Mouse (Mus musculus) intestine, embryonic 16.5 days (tissue): ENCODE measurements at regions not wholly inside any gene's neighbourhood (a gene's known extent, or its start where the extent isn't known, plus 50 kb on each side); places are given as distances from the start of the nearest gene placed in this dataset.

Source experiments
- ATAC-seq: fragments of 200-750 bp; cut with Nextera tagmentation; 2 replicates; pipeline ENCODE4 v1.8.0; 2017; ENCODE audit warnings: moderate TSS enrichment, moderate library complexity
- H3K27ac ChIP-seq: fragments of 300-500 bp; sonication (generic); 2 replicates; pipeline ENCODE4 v1.5.1; 2014; ENCODE audit warnings: mild to moderate bottlenecking, low read length
- H3K27me3 ChIP-seq: fragments of 300-500 bp; sonication (generic); replicated peaks from 2 replicates; pipeline ENCODE4 v1.6.1; 2014; ENCODE audit warnings: low read length, control low read depth, mixed read lengths; ENCODE audit not compliant: control insufficient read depth, insufficient read depth
- H3K36me3 ChIP-seq: fragments of 300-500 bp; sonication (generic); 2 replicates; pipeline ENCODE4 v1.6.1; 2014; ENCODE audit warnings: low read length, control low read depth; ENCODE audit not compliant: control insufficient read depth, insufficient read depth
- H3K4me1 ChIP-seq: fragments of 300-500 bp; sonication (generic); 2 replicates; pipeline ENCODE4 v1.6.1; 2014; ENCODE audit warnings: low read length, control low read depth, mixed read lengths; ENCODE audit not compliant: control insufficient read depth, insufficient read depth
- H3K4me2 ChIP-seq: fragments of 300-500 bp; sonication (generic); 2 replicates; pipeline ENCODE4 v1.6.1; 2014; ENCODE audit warnings: low read depth, low read length, control low read depth
- H3K4me3 ChIP-seq: fragments of 300-500 bp; sonication (generic); 2 replicates; pipeline ENCODE4 v1.5.1; 2014; ENCODE audit warnings: mild to moderate bottlenecking, low read length
- H3K9ac ChIP-seq: fragments of 300-500 bp; sonication (generic); 2 replicates; pipeline ENCODE4 v1.6.1; 2014; ENCODE audit warnings: low read depth, low read length
- H3K9me3 ChIP-seq: fragments of 300-500 bp; sonication (generic); 2 replicates; pipeline ENCODE4 v1.6.1; 2016; ENCODE audit warnings: low read length, control low read depth; ENCODE audit not compliant: control insufficient read depth
- WGBS: fragments of 180-500 bp; shearing (Covaris S2); extraction: QIAGEN DNeasy Blood & Tissue Kit; methylation state at CpG from one replicate; pipeline ENCODE4 v1.1.7; 2014; 5-methylcytosine and 5-hydroxymethylcytosine counted together

GRCm38 (mm10) chr15:31673038-31673437, 71.4 kb downstream of the Fam173b start:
- Histone ChIP-seq H3K27me3 (no peaks in the 10 kb centered on the region), H3K4me2 (no peak overlapping the region), H3K4me1 (no peaks in the 10 kb centered on the region), H3K36me3 (no peaks in the 10 kb centered on the region), H3K27ac (no peak overlapping the region), H3K9ac (no peak overlapping the region), H3K9me3 (no peaks in the 10 kb centered on the region), H3K4me3 (no peak overlapping the region)
- no peak; the same call in 1 of the 2 replicates for ATAC-seq
- 48% methylated on average over 5 of the region's 5 CpGs for WGBS

GRCm38 (mm10) chr15:31676771-31677191, 75.1 kb downstream of the Fam173b start:
- WGBS: 31% methylated on average over 7 of the region's 7 CpGs
- Histone ChIP-seq H3K9ac (no peak overlapping the region), H3K4me3 (no peak overlapping the region), H3K4me2 (no peak overlapping the region), H3K27ac (no peak overlapping the region), H3K36me3 (no peaks in the 10 kb centered on the region), H3K27me3 (no peaks in the 10 kb centered on the region), H3K9me3 (no peaks in the 10 kb centered on the region), H3K4me1 (no peaks in the 10 kb centered on the region)
- ATAC-seq: no peak

DNA sequence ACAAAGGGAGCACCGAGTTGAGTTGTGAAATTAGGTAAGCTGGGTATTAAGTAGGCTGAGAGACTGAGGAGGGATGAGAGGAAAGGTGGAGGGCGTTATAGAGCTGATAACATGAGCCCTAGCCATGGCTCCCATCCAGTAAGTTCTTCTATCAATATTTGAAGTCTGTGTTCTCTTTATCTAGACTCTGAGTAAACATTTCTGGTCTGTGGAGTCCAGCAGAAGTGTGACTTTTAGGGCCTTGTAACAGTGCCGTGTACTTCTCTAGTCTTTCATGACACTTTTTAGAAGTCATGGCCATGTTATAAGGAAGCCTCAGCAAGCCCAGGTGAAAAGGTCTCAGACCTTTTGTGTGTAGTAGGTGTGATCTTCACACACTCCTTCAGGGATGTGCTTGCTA, 91.5 kb downstream of the Fam173b start:
- 41% methylated on average over 3 of the region's 3 CpGs for WGBS
- ATAC-seq: no peak
- Histone ChIP-seq H3K9me3 (no peaks in the 10 kb centered on the region; the same call in 1 of the 2 replicates), H3K9ac (no peak overlapping the region), H3K4me3 (no peak overlapping the region), H3K27ac (no peak overlapping the region), H3K4me2 (no peak overlapping the region), H3K4me1 (no peaks in the 10 kb centered on the region), H3K36me3 (no peaks in the 10 kb centered on the region), H3K27me3 (no peaks in the 10 kb centered on the region)

- Histone ChIP-seq H3K9ac (no peak overlapping the region), H3K9me3 (no peaks in the 10 kb centered on the region), H3K36me3 (no peaks in the 10 kb centered on the region), H3K4me2 (no peak overlapping the region), H3K4me1 (no peaks in the 10 kb centered on the region), H3K27ac (no peak overlapping the region), H3K27me3 (no peaks in the 10 kb centered on the region), H3K4me3 (no peak overlapping the region)
- 77% methylated on average over 8 of the region's 8 CpGs for WGBS
- no peak for ATAC-seq
Observed at GRCm38 (mm10) chr15:31694877-31695671, 93.4 kb downstream of the Fam173b start.

DNA sequence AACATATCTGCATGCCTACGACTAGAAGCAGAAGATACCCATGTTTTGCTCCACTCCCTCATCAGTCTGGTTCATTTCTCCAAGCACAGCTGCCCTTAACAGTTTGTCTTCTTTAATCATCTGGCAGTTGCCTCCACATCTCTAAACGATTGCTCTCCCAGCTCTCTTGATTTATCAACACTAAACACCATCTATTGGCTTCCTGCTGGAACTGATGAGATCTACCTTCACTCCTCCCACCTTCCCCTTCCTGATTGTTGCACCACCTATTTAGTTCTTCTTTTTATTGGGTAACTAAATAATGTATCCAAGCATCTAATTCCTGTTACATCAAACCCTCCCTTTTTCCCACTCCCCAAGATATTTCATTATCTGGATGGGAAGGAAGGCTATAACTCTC, 101.7 kb downstream of the Fam173b start:
- Histone ChIP-seq H3K36me3 (no peaks in the 10 kb centered on the region), H3K27me3 (no peaks in the 10 kb centered on the region), H3K4me2 (no peak overlapping the region), H3K4me3 (no peak overlapping the region), H3K27ac (no peak overlapping the region), H3K4me1 (no peaks in the 10 kb centered on the region), H3K9ac (no peak overlapping the region), H3K9me3 (no peaks in the 10 kb centered on the region)
- no peak for ATAC-seq
- 78% methylated on average over 2 of the region's 2 CpGs for WGBS

DNA sequence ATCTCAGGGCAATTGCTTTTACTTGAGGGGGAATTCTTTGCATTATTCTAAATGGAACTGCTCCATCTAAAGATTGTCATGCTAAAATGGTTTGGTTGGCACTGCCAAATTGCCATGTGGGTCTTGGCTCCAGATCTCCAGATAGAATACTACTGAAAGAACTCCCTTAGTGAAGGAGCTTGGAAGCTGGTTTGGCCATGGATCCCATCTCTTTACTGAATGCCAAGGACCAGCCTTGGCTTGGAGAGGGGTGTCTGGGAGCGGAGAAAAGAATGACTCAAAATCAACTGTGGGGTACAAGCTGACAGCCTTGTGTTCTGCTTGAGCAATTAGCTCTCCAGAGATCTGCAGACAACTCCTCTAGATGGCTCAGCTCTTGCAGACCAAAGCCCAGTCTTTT, 105.8 kb downstream of the Fam173b start:
- no peak overlapping the region for H3K4me3 ChIP-seq
- no peaks in the 10 kb centered on the region for H3K27me3 ChIP-seq
- no peak overlapping the region for H3K9ac ChIP-seq
- no peak overlapping the region for H3K4me2 ChIP-seq
- H3K9me3 ChIP-seq: no peaks in the 10 kb centered on the region
- no peaks in the 10 kb centered on the region for H3K4me1 ChIP-seq
- ATAC-seq: no peak
- H3K36me3 ChIP-seq: no peaks in the 10 kb centered on the region
- WGBS: 88% methylated on average over 1 of the region's 1 CpGs
- H3K27ac ChIP-seq: no peak overlapping the region

DNA sequence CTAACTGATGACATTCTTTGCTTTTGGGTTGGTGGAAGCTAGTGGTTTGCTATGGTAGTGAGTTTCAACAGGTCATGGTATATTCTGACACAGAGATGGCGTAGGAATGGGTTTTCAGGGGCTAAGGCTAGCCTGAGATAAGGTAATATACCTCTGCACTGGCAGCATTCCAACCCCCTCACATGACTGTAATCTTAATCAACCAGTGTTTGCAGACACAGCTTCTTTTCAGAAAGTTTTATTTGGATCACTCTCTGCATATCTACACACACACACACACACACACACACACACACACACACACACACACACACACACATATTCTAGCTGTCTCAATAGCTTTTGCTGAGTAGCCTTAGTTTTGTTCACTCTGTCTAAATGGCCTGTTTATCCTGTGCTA, 119.4 kb downstream of the Fam173b start:
- H3K27ac ChIP-seq: no peak overlapping the region
- no peak overlapping the region for H3K4me2 ChIP-seq
- no peak for ATAC-seq
- no peaks in the 10 kb centered on the region for H3K9me3 ChIP-seq
- no peaks in the 10 kb centered on the region for H3K27me3 ChIP-seq
- 65% methylated on average over 1 of the region's 1 CpGs for WGBS
- no peaks in the 10 kb centered on the region for H3K4me1 ChIP-seq
- no peak overlapping the region for H3K9ac ChIP-seq
- no peaks in the 10 kb centered on the region for H3K36me3 ChIP-seq
- no peak overlapping the region for H3K4me3 ChIP-seq

GRCm38 (mm10) chr15:31722429-31722828, 120.8 kb downstream of the Fam173b start:
- Histone ChIP-seq H3K36me3 (no peaks in the 10 kb centered on the region), H3K27ac (no peak overlapping the region), H3K4me2 (no peak overlapping the region), H3K4me3 (no peak overlapping the region), H3K9me3 (no peaks in the 10 kb centered on the region), H3K9ac (no peak overlapping the region), H3K27me3 (no peaks in the 10 kb centered on the region), H3K4me1 (no peaks in the 10 kb centered on the region)
- no peak for ATAC-seq
- 85% methylated on average over 5 of the region's 5 CpGs for WGBS

- Histone ChIP-seq H3K27me3 (no peaks in the 10 kb centered on the region), H3K36me3 (no peaks in the 10 kb centered on the region), H3K4me3 (no peak overlapping the region), H3K4me2 (no peak overlapping the region), H3K9me3 (no peaks in the 10 kb centered on the region), H3K4me1 (no peaks in the 10 kb centered on the region), H3K27ac (no peak overlapping the region), H3K9ac (no peak overlapping the region)
- ATAC-seq: peak; percentile 92
- WGBS: 56% methylated on average over 11 of the region's 11 CpGs
Observed at GRCm38 (mm10) chr15:31724252-31724651, 122.6 kb downstream of the Fam173b start.

DNA sequence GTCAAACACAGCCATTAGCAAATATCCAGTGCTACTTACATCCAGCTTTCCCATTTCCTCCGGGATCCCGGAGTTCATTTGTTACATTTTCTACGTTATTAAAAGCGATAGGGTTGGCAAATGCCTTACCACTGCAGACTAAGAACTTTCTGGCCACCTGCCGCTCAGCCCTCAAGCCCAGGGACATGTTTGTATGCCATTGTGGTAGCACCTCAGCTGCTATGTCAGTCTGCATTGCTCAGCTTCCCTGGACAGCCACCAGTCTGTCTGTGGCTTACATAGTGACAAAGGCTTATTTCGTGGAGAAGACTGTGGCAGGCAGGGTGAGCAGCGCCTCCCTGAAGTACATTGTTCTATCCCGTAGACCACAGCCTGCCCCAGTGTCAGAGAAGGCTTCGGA, 127.5 kb downstream of the Fam173b start:
- Histone ChIP-seq H3K4me2 (no peak overlapping the region), H3K4me3 (no peak overlapping the region), H3K9me3 (no peaks in the 10 kb centered on the region), H3K27ac (no peak overlapping the region), H3K4me1 (no peaks in the 10 kb centered on the region), H3K36me3 (no peaks in the 10 kb centered on the region), H3K27me3 (no peaks in the 10 kb centered on the region), H3K9ac (no peak overlapping the region)
- 89% methylated on average over 9 of the region's 9 CpGs for WGBS
- ATAC-seq: no peak
